Comparison of ENCODE assay signal across 20 mouse cellular contexts in genomic region chr19:36668098-36668497, GRCm38 (mm10).
DNase-seq lines count a peak whose midpoint lies in the region; ATAC-seq and TF ChIP-seq lines count a peak whose summit lies in the region.
"Had no signal": no experiment of that assay in that cellular context is flagged by ENCODE, and none has a peak within 500 bp of the region (broad histone marks: within the 10 kb centered on the region; RNA-seq: fewer than 3 reads in every experiment).

No protein-coding gene starts in this region.

- no peaks in the 10 kb centered on the region for H3K27me3 ChIP-seq in heart, embryonic 13.5 days (replicated peaks)
- H3K27me3 ChIP-seq in heart, adult 2 months (ENCODE audit: control insufficient read depth, insufficient read depth, low read length), result no peaks in the 10 kb centered on the region
- H3K27me3 ChIP-seq in kidney, embryonic 16.5 days (ENCODE audit: insufficient read depth, low read length), result no peaks in the 10 kb centered on the region
- H3K27me3 ChIP-seq in embryonic facial prominence, embryonic 15.5 days, result no peaks in the 10 kb centered on the region
- H3K27me3 ChIP-seq: forebrain, embryonic 12.5 days; hindbrain, embryonic 15.5 days; limb, embryonic 12.5 days; midbrain, embryonic 12.5 days had no signal

- H3K9me3 ChIP-seq in heart, embryonic 13.5 days, result no peaks in the 10 kb centered on the region
- no peaks in the 10 kb centered on the region for H3K9me3 ChIP-seq in kidney, embryonic 16.5 days (ENCODE audit: low read length)
- no peaks in the 10 kb centered on the region for H3K9me3 ChIP-seq in embryonic facial prominence, embryonic 15.5 days (replicated peaks)
- H3K9me3 ChIP-seq: forebrain, embryonic 12.5 days; hindbrain, embryonic 15.5 days; limb, embryonic 12.5 days; midbrain, embryonic 12.5 days had no signal

- H3K4me2 ChIP-seq in heart, embryonic 13.5 days, result no peak overlapping the region
- H3K4me2 ChIP-seq in kidney, embryonic 16.5 days (replicated peaks; ENCODE audit: low read depth, low read length), result no peak overlapping the region
- no peak overlapping the region for H3K4me2 ChIP-seq in embryonic facial prominence, embryonic 15.5 days (replicated peaks)
- H3K4me2 ChIP-seq: forebrain, embryonic 12.5 days; hindbrain, embryonic 15.5 days; limb, embryonic 12.5 days; lung, embryonic 14.5 days; midbrain, embryonic 12.5 days had no signal

- DNase-seq in heart, adult 2 months, result no peak
- no peak for DNase-seq in kidney, adult 18-20 months
- DNase-seq in Muller cell, postnatal 12 days (ENCODE audit: inconsistent ontology term), result peak; percentile 56
- DNase-seq in urinary bladder, postnatal 14 days (ENCODE audit: low spot score), result no peak
- DNase-seq in frontal cortex, postnatal 10 days (ENCODE audit: low spot score in 2 of 2), result no peak
- DNase-seq: cerebellum, adult 11 months; cerebellum, adult 9-11 months; kidney, postnatal 10 days; lung, embryonic 14.5 days; right cerebral cortex, postnatal 14 days had no signal

- ATAC-seq in heart, embryonic 13.5 days (ENCODE audit: extremely low read depth, insufficient number of reproducible peaks, low FRiP score, low TSS enrichment), result no peak
- ATAC-seq in kidney, embryonic 16.5 days (ENCODE audit: low FRiP score, low TSS enrichment), result peak; percentile 86
- peak; percentile 47; the same call in 1 of the 2 replicates for ATAC-seq in embryonic facial prominence, embryonic 15.5 days (ENCODE audit: insufficient number of reproducible peaks, low FRiP score, low TSS enrichment, low read depth)

- H3K36me3 ChIP-seq in heart, embryonic 13.5 days, result no peaks in the 10 kb centered on the region
- H3K36me3 ChIP-seq in heart, adult 2 months (ENCODE audit: control insufficient read depth, insufficient read depth, low read length), result peaks cover 2% of the 10 kb centered on the region; the same call in 1 of the 2 replicates
- no peaks in the 10 kb centered on the region for H3K36me3 ChIP-seq in kidney, embryonic 16.5 days (ENCODE audit: insufficient read depth, low read length)
- H3K36me3 ChIP-seq in embryonic facial prominence, embryonic 15.5 days, result no peaks in the 10 kb centered on the region
- H3K36me3 ChIP-seq: forebrain, embryonic 12.5 days; hindbrain, embryonic 15.5 days; limb, embryonic 12.5 days; midbrain, embryonic 12.5 days had no signal

- intact Hi-C loops in heart, adult 2 months (cut with DNase I), result no loop called here

- H3K79me2 ChIP-seq in heart, adult 2 months (replicated peaks; ENCODE audit: control insufficient read depth, insufficient read depth, low read length), result no peaks in the 10 kb centered on the region

- no peak overlapping the region for H3K4me3 ChIP-seq in heart, embryonic 13.5 days
- no peak overlapping the region for H3K4me3 ChIP-seq in heart, adult 2 months
- H3K4me3 ChIP-seq in kidney, embryonic 16.5 days (ENCODE audit: low read length), result no peak overlapping the region
- no peak overlapping the region for H3K4me3 ChIP-seq in embryonic facial prominence, embryonic 15.5 days (replicated peaks)
- H3K4me3 ChIP-seq: erythroblast, embryonic 14.5 days; forebrain, embryonic 12.5 days; hindbrain, embryonic 15.5 days; layer of hippocampus, adult 2 months; limb, embryonic 12.5 days; midbrain, embryonic 12.5 days had no signal

- H3K4me1 ChIP-seq in heart, embryonic 13.5 days, result peaks cover 88% of the 10 kb centered on the region
- H3K4me1 ChIP-seq in heart, adult 2 months (ENCODE audit: control insufficient read depth, insufficient read depth, low read length), result peaks cover 11% of the 10 kb centered on the region
- H3K4me1 ChIP-seq in kidney, embryonic 16.5 days (ENCODE audit: insufficient read depth, low read length), result peaks cover 37% of the 10 kb centered on the region
- H3K4me1 ChIP-seq in embryonic facial prominence, embryonic 15.5 days, result no peaks in the 10 kb centered on the region

- no peak for TF ChIP-seq POLR2A in heart, adult 2 months (IDR thresholded peaks at IDR 0.05; ENCODE audit: insufficient read depth, low read depth, low read length)

- H3K27ac ChIP-seq in heart, embryonic 13.5 days (replicated peaks), result peak overlapping the region; percentile 48; the same call in 1 of the 2 replicates
- H3K27ac ChIP-seq in heart, adult 2 months, result no peak overlapping the region
- H3K27ac ChIP-seq in kidney, embryonic 16.5 days (ENCODE audit: low read length), result no peak overlapping the region
- no peak overlapping the region for H3K27ac ChIP-seq in embryonic facial prominence, embryonic 15.5 days (replicated peaks)
- H3K27ac ChIP-seq: forebrain, embryonic 12.5 days; hindbrain, embryonic 15.5 days; layer of hippocampus, adult 2 months; limb, embryonic 12.5 days; liver, embryonic 14.5 days; midbrain, embryonic 12.5 days had no signal

- no peak overlapping the region for H3K9ac ChIP-seq in heart, embryonic 13.5 days
- no peak overlapping the region for H3K9ac ChIP-seq in heart, adult 2 months (ENCODE audit: low read depth, low read length)
- no peak overlapping the region for H3K9ac ChIP-seq in kidney, embryonic 16.5 days (replicated peaks; ENCODE audit: low read length)
- H3K9ac ChIP-seq in embryonic facial prominence, embryonic 15.5 days, result no peak overlapping the region
- H3K9ac ChIP-seq: forebrain, embryonic 12.5 days; hindbrain, embryonic 15.5 days; limb, embryonic 12.5 days; liver, embryonic 14.5 days; lung, embryonic 14.5 days; midbrain, embryonic 12.5 days had no signal

- no peak for TF ChIP-seq CTCF in heart, adult 2 months (IDR thresholded peaks at IDR 0.05)

- WGBS in heart, embryonic 13.5 days, result 82% methylated on average over 1 of the region's 1 CpGs
- WGBS in heart, adult 2 months, result 93% methylated on average over 1 of the region's 1 CpGs
- WGBS in kidney, embryonic 16.5 days, result 46% methylated on average over 1 of the region's 1 CpGs
- WGBS in embryonic facial prominence, embryonic 15.5 days, result 65% methylated on average over 1 of the region's 1 CpGs

- no peak for TF ChIP-seq EP300 in heart, adult 2 months (IDR thresholded peaks at IDR 0.05; ENCODE audit: insufficient read depth, low read depth, low read length)
